Mouse (Mus musculus) layer of hippocampus, adult 8-10 months (tissue): ENCODE results near the gene Raly. TPM values are rescaled to one million over a fixed set of nuclear protein-coding genes. Genes with fewer than 3 reads are reported as not detected.

Experiments used
- DNase-seq, 2 experiments: peaks; one replicate each; pipeline ENCODE4 v3.0.0; 2022; ENCODE audit warnings: low spot score in 2 of 2
- total RNA-seq, 4 experiments: library from RNA; stranded (reverse); gene quantifications; 2 replicates each; pipeline ENCODE4 v1.2.4; 2022

Gene Raly
- 10 to 100 TPM; 63.5 to 70.0 (median 64.6) TPM for total RNA-seq

DNA sequence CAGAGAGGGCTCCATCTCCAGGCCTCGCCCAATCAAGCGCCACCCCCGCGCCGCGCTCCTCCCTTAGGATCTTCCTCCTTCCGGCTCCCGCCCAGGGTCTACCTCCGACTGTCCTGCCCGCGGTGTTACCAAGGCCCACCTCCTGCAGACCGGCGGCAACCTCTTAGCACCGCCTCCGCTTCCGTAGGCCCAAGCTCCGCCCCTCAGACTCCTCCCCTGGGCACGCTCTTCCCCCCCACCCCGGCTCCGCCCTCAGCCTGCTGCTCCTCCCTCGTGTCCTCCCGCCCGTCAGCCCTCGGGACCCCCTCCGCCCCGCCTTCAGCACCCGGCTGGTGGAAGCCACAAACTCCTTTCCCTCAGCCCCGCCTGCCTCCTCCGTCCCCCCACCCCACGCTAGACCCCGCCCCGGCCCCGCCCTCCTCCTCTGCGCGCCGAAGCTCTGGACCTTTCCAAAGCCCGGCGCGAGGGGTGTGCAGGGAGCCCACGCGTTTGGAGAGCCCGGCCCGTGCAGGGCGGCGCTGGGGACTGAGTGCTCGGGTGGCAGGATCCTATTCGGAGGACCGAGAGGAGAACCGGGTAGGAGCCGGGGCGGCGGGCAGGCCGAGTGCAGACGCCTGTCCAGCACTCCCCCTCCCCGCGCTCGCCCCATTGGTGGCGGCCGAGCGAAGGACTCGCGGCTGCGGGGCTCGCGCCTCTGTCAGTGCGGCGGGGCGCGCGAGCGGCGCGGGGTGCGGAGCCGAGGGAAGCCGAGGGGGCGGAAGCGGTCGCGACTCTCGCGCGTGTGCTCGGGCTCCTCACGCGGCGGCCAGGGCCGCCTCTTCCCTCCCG is at the start of gene Raly, which contains the start of gene a:
Gene Raly (plus strand): TSS at position 441 of the 828 bp plus-strand sequence.
Gene a (plus strand): TSS at position 747 of the 828 bp plus-strand sequence.
- peak; percentile 94 to 95 for DNase-seq

DNA sequence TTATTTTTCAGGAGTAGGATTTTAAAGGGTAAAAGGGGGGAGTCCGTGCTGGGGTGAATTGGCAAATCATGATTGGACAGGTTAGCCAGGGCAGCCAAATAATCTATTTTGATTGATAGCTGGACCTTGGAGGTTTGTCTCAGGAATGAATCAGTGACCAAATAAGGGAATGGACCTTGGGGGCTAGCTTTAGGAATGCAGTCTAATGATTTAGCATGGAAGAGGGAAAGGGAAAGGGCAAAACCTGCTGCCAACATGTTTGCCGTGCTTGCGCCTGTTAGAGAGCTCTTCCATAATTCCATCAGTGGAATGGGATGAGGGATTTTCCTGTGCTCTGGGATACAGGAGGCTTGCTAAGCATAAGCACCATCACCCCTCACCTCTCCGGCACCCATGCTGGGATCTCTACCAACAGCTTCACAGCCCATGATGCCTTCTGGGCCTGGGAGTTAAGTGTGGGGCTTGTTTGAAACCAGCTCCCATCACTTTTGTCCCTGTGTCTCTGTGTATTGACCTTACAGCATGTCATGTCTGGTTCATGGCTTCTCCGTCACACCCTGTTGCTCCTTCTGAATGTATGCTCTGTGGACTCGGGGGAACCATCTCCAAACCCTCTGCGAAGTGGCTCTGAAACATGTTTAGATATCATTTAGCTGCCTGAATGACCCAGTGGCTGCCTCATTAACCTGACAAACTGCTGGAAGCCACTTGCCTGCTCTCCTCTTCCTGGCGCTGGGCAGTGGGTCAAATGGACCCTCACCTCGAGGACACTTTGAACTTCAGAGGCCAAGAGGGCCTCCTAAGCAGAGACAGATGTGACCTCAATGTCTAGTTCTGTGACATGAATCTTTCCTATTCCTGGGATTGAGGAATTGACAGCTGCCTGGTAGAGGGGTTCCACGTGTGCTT is 47.7 kb upstream of the Raly start:
- no peak for DNase-seq

DNA sequence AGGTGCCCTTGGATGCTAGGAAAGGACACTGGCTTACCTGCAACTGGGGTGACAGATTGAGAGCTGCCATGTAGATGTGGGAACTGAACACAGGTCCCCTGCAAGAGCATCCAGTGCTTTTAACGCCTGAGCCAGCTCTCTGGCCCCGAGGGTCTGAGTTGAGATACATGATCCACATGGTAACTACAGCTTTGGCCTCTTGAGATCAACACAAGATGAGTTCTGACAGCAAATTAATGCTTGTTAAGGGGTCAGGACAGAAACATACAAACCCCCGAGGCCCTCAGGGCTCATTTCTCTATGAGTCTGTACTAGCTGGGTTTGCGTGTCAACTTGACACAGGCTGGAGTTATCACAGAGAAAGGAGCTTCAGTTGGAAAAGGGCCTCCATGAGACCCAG is 47.0 kb upstream of the Raly start:
- DNase-seq, result no peak

DNA sequence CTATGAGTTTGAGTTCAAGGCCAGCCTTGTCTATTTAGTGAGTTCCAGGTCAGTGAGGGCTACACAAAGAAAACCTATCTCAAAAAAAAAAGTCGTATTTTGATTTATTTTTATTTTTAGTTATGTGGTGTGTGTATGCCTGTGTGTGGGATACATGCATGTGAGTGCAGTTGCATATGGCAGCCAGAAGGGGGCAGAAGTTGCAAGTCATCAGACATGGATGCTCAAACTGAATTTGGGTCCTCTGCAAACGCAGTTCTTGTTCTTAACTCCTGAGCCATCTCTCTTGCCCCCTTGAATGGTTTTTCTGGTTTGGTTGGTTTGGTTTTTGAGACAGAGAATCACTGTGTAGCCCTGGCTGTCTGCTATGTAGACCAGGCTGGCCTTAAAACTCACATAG is 42.5 kb upstream of the Raly start:
- no peak for DNase-seq

DNA sequence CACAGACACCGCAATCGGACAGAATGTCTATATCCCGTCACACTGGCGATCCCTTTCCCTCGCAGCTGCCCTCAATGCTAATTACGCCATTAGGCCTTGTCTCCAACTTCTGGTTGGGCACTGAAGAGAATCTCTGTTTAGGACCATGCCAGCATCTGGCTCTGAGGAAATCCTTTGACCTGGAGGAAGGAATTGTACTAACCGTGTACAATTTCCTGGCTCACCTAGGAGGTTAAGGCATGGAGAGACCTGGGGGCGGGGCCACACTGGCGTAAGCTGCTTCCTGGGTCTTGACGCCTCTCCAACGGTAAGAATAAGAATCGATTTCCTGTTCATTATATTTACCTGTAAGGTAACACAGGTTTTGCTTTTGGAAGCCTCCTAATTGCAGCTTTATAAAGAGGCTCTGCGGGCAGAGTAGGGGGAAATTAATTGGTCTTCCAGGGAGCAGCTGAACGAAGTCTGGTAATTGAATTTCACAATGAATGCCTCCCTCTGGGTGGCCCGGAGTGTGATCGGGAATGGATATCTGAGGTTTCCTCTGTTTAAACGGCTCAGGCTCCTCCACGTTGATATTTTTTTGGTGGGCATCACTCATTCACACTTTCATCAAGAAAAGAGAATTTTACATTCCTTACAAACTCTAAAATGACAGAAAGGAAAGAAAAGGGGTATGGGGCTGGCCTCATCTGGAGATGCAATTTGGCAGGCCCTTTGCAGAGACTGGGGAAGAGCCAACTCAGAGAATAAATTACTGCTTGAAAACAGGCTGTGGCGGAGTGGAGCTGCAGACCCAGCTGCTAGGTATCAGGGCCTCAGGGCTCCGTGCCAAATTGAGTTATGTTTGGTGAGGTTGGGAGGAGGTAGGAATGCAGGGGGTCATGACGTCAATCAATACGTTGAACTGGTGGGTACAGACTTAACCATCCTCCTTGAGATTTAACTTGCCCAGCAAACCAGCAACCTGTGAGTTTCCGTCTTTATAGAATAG is 41.6 kb upstream of the Raly start:
- DNase-seq, result peak in 1 of 2 experiments; percentile 9

DNA sequence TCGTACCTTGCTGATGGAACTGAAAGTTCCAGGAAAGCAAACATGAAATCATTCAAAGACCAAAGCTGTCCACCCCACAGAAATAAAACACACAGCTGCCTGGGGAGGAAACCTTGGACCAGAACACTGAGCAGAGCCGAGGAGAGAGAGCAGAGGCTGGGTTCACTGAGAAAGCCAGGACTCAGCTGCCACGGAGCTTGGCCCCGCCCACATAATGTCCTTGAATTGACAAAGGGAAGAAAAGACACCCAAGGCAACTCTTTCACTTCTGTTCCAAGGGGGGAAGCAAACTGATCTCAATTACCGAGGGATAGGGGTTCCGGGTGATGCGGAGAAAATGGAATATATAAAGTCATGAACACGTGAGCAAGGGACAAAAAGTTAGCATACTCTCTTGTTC is 39.0 kb upstream of the Raly start:
- no peak for DNase-seq

DNA sequence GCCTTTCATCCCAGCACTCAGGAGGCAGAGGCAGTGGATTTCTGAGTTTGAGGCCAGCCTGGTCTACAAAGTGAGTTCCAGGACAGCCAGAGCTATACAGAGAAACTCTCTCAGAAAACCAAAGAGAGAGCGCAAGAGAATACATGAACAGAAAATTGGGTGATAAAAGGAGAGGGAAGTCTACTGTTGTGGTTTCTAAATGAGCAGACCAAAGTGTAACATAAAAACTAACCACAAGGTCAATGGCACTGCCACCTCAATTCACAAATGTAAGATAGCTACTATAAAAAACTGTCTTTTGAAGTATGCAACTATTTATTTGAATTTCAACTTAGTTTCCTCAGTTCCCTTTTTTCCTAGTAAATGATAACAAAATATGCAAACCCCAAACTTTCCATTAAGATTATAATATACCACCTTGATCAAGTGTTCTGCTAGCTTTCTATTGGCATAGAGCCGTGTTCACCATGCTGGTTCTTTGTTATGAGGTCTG is 36.8 kb upstream of the Raly start:
- DNase-seq, result no peak

DNA sequence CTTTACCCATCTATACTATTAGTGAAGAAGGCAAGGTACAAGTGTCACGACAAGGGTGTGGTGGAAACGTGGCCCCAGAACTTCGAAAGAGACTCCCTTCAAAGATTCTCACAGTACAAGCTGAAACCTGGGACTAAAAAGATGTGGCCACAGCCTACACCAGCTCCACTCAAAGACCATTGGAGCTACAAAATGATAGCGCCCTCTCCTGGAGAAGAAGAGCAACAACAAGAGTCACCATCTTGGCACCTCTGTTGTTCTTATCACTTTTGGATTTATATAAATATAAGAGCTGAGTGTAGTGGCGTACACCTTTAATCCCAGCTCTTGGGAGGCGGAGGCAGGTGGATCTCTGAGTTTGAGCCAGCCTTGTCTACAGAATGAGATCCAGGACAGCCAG is 35.1 kb upstream of the Raly start:
- no peak for DNase-seq

DNA sequence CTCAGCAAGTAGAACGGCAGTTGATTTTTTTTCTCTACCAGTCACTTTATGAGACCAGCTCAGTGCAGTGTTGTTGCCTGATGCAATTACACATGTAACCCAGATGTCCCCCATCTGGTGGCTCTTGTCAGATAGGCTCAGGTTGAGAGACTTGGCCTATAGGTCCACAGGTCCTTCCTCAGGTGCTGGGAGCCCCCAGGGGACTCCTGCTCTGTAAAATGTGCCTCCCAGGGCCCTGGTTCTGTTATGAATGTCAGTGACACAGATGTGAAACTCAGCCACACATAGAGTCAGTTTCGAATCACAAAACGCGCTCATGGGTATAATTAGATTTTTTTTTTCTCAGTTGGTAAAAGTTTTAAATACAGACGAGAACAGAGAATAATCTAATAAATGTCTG is 33.2 kb upstream of the Raly start:
- DNase-seq, result no peak

DNA sequence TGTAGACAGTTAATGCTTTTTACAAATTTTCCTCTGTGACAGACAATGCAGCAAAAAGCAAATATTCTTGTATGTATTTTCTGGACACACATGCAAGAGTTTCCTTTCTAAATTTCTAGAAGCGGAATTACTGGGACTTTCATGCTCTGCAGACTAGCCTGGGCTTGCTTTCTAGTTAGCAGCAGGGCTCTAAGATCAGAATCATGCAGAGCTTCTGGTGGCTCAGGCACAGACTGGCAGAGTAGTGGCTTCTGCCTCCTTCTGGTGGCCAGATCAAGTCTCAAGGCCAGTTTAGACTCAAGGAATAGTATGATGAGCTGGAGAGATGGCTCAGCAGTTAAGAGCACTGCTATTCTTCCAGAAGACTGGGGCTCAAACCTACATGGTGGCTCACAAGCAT is 32.4 kb upstream of the Raly start:
- no peak for DNase-seq

DNA sequence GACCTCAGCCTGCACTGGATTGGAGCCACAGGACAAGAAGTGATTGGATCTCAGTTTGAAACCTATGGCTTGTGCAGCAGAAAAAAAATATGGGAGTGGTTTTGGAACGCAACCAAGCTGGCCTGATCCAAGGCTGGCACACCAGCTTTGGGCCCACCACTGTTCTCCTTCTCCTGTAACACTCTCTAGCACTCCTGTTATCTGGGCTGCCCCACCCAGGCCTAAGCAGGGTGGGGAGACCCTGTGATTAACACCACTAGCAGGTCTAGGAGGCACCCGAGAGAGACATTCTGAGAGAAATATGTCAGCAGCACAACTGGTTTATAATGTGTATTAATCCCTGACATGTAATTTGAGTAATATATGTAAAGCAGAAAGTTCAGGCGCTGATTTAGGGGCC is 27.7 kb upstream of the Raly start:
- no peak for DNase-seq

DNA sequence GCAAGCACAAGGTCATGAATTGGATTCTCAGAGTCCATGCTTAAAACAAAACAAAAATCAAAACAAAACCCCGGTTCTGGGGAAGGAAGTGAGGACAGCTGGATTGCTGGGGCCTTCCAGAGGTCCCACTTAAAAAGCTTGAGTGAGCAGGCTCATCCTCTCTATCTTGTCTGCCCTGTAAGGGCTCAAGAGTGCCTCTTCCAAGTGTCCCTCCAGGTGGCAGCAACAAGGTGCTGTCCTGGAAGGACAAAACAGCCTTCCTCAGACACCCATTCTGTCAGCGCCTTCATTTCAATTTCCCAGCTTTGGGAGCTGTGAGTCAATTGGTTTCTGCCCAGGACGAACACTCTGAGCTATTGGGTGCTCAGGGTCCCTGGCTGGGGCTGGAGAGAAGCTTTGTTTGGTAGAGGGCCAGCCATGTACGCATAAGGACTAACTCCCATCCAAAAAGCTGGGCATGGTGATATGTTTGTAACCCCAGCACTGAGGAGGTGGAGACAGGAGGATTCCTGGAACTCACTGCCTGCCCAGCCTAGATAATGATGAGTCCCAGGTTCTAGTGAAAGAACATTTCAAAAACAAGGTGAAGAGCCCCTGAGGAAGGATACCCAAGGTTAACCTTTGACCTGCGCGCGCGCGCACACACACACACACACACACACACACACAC is 25.9 kb upstream of the Raly start:
- no peak for DNase-seq

DNA sequence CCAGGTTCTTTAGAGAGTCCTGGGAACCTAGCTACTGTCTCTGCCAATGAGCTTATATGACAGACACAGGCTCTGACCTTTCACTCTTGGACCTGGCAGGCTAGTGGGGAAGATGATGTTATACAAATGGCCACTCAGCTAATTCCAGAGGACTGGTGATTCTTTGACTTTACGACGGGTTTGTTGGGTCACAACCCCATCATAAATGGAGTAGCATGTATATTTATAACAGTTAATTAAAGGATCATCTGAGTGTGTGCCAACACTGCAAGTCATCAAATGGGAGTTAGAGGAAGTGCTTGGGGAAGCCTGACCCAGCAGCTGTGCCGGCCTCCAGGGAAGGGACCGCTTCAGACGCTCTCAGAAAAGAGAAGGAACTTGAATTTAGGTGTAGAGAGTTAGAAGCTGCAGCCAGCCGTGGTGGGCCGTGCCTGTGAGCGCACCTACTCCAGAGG is 25.3 kb upstream of the Raly start:
- DNase-seq, result no peak

DNA sequence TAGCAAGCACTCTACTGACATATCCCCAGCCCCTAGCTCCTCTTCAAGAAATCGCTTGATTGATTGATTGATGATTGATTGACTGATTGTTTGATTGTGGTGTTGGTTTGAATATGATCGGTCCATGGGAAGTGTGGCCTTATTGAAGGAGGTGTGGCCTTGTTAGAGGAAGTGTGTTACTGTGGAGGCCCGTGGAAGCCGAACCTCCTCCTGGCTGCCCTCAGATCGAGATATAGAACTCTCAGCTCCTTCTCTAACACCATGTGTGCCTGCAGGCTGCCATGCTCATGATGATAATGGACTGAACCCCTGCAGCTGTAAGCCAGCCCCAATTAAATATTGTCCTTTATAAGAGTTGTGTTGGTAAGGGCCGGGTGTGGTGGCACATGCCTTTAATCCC is 23.8 kb upstream of the Raly start:
- no peak for DNase-seq

DNA sequence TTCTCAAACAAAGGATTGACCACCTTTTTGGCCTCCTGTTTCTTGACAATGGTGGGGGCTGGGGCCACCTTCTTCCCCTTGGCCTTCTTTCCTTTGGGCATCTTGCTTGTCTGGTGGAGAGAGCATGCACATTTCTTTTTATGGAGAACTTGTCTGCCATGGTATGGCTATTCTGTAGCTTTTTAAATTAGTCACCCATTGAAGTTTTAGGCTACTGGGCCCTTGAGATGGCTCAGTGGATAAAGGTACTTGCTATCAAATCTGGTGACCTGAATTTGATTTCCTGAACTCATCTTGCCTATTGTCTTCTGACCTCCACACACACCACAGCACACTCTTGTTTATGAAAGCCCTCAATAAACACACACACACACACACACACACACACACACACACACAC is 21.0 kb upstream of the Raly start, which contains the start of gene Gm14214:
Gene Gm14214 (minus strand): TSS at position 101 of the 400 bp plus-strand sequence.
- DNase-seq, result no peak

DNA sequence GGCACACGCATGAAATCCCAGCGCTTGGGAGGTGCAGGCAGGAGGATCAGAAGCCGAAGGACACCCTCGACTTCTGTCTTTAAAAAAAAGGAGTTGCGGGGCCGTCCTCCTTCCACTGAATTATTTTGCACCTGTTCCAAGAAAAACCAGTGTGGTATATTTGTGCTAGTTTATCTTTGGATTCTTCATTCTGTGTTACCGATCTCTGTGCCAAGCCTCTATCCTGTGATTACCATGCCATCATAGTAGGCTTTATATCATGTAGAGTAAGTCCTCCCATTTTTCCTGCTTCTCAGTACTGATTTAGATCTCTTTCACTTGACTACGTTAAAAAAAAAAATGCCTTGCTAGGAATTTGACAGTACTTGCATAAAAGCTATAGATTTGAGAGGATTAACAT is 19.3 kb upstream of the Raly start:
- DNase-seq, result no peak

DNA sequence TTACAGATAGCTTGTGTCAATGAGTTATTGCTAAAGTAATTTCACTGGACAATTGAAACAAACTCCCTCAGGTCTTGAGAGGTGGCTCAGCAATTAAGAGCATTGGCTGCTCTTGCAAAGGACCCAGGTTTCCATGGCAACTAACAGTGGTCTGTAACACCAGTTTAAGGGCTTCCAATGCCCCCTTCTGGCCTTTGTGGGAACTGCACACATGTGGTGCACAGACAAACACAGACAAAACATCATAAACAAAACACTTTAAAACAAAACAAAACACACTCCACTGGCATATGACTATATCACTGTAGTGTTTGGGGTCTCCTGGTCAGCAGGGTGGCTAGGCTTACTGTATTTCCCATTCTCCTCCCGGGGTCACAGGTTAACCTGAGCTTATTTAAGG is 16.9 kb upstream of the Raly start:
- no peak for DNase-seq

DNA sequence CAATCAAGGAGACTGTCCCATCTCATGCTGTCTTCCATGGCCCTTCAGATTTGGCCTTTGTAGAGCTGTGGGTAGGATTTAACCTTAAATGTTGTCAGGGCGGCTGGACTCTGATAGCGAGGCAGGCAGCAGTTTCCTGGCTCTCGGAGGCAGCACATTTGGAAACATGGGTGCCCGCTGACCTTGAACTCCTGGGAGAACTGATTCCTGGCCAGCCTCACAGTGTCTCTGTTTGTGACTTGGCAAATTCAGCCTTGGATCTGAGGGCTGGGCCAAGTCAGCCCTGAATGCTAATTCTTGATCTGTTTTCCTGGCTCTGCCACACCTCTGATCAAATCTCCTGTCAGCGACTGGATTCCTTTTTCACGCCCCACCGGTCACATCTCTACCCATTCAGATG is 14.4 kb upstream of the Raly start:
- no peak for DNase-seq

DNA sequence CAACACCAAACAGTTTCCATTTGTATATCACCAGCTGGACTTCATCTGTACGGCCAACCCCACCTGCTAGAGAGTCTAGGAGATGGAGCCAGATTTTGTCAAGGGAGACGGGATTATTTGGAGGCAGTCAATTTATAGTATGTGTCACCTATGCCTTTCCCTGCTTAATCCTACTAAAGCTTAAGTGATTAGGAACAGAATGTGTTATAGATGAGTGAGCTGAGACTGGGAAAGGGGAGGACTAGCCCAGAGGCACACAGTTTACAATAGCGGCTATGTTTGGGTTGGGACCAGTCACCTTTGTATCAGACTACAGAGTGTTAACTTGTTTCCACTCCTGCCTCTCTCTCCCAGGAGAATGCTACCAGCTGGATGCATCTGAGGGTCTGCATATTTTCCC is 11.2 kb upstream of the Raly start:
- DNase-seq, result no peak

DNA sequence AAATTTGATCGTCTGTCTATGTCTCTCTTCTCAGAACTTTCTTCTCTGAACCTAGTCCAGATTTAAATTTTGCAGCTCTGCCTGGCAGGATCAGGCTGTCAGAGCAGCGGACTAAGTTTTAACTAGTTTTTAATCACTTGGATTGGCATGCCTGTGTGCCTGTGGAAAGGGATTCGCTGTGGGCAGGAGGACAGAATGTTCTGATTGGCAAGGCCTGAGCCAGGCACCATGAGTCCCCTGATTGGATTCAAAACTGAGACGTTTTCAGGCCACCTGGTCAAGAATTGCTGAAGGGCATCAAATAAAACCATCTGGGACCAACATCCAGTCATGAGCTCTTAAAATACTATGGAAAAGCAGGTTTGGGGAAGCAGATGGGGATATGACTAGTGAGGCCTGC is 8.5 kb upstream of the Raly start:
- DNase-seq, result no peak
